Mouse (Mus musculus) stomach, embryonic 16.5 days (tissue): ENCODE measurements around the gene Zranb3. TPM values are rescaled to one million over a fixed set of nuclear protein-coding genes. Genes with fewer than 3 reads are reported as not detected.
"Not testable (repeated sequence)": the region's sequence is repeated elsewhere in the genome, so short reads cannot be mapped to it uniquely, and the experiment has no call there.

Source experiments
- ATAC-seq: fragments of 200-750 bp; cut with Nextera tagmentation; 2 replicates; pipeline ENCODE4 v1.8.0; 2017; ENCODE audit warnings: moderate number of reproducible peaks, moderate TSS enrichment; ENCODE audit not compliant: insufficient read depth, low FRiP score
- H3K27ac ChIP-seq: fragments of 300-500 bp; sonication (generic); 2 replicates; pipeline ENCODE4 v1.5.1; 2014; ENCODE audit warnings: low read length
- H3K27me3 ChIP-seq: fragments of 300-500 bp; sonication (generic); 2 replicates; pipeline ENCODE4 v1.6.1; 2014; ENCODE audit warnings: low read length, control low read depth, mixed read lengths; ENCODE audit not compliant: control insufficient read depth, insufficient read depth
- H3K36me3 ChIP-seq: fragments of 300-500 bp; sonication (generic); 2 replicates; pipeline ENCODE4 v1.6.1; 2014; ENCODE audit warnings: low read length; ENCODE audit not compliant: control insufficient read depth, insufficient read depth
- H3K4me1 ChIP-seq: fragments of 300-500 bp; sonication (generic); 2 replicates; pipeline ENCODE4 v1.6.1; 2014; ENCODE audit warnings: low read length, control low read depth, mixed read lengths; ENCODE audit not compliant: control insufficient read depth, insufficient read depth
- H3K4me2 ChIP-seq: fragments of 300-500 bp; sonication (generic); 2 replicates; pipeline ENCODE4 v1.6.1; 2014; ENCODE audit warnings: low read depth, low read length, mixed read lengths
- H3K4me3 ChIP-seq: fragments of 300-500 bp; sonication (generic); replicated peaks from 2 replicates; pipeline ENCODE4 v1.5.1; 2014; ENCODE audit warnings: mild to moderate bottlenecking, low read length
- H3K9ac ChIP-seq: fragments of 300-500 bp; sonication (generic); 2 replicates; pipeline ENCODE4 v1.6.1; 2014; ENCODE audit warnings: low read length
- H3K9me3 ChIP-seq: fragments of 300-500 bp; sonication (generic); replicated peaks from 2 replicates; pipeline ENCODE4 v1.6.1; 2016; ENCODE audit warnings: low read length, control low read depth; ENCODE audit not compliant: control insufficient read depth
- WGBS: fragments of 180-500 bp; shearing (Covaris S2); extraction: QIAGEN DNeasy Blood & Tissue Kit; methylation state at CpG from one replicate; pipeline ENCODE4 v1.1.7; 2014; 5-methylcytosine and 5-hydroxymethylcytosine counted together
- polyA plus RNA-seq: library from polyadenylated mRNA; unstranded; fragments of >200 nt; fragmentation: Nextera tagmentation; extraction: Ambion mirVana; gene quantifications from 2 replicates; pipeline ENCODE4 v1.2.1, GENCODE M21; 2015

Zranb3 gene
- polyA plus RNA-seq, result 6.4 and 7.4 TPM in 2 replicates

DNA sequence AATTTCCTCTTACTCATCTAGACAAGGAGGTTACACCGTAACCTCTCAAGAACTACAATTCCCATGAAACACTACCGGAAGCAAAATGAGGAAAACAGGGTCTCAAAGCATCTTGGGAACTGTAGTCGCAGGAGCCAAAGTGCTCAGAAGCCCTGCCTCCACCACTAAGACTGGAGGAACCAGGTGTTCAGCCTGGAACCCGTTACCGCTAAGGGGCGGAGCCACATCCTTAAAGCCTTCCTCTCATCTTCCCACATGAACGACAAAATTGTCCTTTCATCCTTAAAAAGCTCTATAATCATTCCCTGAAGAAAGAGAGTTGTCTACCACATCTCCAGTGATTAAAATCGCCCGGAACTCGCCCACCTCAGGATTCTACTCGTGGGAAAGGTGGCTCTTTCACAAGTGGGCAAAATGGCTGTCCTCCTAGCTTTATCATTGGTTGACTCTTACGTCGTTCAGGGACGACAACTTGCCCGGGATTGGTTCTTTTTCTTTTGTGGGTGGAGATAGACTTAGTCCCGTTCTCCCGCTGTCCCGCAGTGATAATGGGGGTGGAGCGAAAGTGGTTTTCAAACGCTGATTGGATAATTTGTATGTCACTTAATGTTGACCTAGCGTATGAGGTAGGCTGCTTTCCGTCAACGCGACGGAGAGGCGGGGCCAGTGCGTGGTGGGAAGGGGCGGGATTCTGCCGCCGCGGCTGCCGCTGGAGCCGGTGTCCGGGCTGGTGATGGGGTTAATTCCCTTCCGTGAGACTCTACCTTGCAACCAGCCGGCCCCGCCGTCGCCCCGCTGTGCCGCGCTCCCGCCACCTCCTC lies at the start of gene Zranb3, which contains the start of gene R3hdm1:
Gene Zranb3 (minus strand): TSS at position 407 of the 821 bp plus-strand sequence.
Gene R3hdm1 (plus strand): TSS at position 661 of the 821 bp plus-strand sequence.
- peak within 1 kb of the TSS; percentile 91 for H3K27ac ChIP-seq
- WGBS, result under 1% methylated on average over 43 of the region's 43 CpGs
- H3K4me1 ChIP-seq, result peaks cover 5% of the 10 kb centered on the region
- no peaks in the 10 kb centered on the region for H3K36me3 ChIP-seq
- H3K27me3 ChIP-seq, result no peaks in the 10 kb centered on the region
- peak; percentile 97 for ATAC-seq
- peak within 1 kb of the TSS; percentile 93 for H3K4me3 ChIP-seq
- no peaks in the 10 kb centered on the region for H3K9me3 ChIP-seq
- H3K9ac ChIP-seq, result peak within 1 kb of the TSS; percentile 89
- peak within 1 kb of the TSS; percentile 66 for H3K4me2 ChIP-seq

DNA sequence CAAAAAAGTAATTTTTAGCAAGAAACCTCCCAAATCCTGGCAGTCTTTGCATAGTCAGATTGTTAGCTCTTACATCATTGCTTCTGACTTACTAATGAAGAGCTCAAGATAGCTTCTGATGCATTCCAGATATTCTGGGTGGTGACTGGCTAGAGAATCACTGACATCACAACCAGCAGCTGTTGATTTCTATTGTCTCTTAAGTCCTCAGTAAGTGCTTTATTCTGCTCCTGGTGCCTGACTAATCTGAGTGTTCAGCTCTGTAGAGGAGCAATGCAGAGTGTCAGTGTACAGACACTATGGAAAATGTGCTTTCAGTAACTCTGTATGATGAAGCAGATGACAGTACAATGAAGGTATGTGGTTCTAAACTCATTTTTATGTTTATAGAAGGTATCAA lies 38.9 kb upstream of the Zranb3 start:
- no peak overlapping the region for H3K4me3 ChIP-seq
- no peak for ATAC-seq

DNA sequence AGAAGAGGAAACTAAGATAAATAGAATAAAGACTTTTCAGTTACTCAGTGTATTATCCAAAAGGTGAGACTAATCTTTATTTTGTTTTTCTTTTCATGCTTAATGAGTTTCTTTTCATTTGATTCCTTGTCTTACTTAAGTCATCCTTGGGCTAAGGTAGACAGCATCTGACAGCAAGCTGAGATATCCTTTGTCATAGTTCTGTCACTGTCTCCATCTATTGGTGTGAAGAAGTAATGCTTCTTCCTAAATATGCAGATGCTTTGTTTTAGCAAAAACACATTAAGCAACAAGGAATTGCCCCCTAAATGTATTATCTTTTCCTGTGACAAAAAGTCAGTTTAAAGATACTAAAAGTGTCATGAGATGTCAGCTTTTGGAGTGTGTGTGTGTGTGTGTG lies 38.2 kb upstream of the Zranb3 start:
- Histone ChIP-seq H3K36me3 (no peaks in the 10 kb centered on the region), H3K4me1 (no peaks in the 10 kb centered on the region), H3K4me2 (no peak overlapping the region), H3K4me3 (no peak overlapping the region), H3K9me3 (no peaks in the 10 kb centered on the region), H3K27ac (no peak overlapping the region), H3K27me3 (no peaks in the 10 kb centered on the region), H3K9ac (no peak overlapping the region)
- ATAC-seq, result no peak

More for the DNA sequence above, 38.9 kb upstream of the Zranb3 start:
- Histone ChIP-seq H3K4me1 (no peaks in the 10 kb centered on the region), H3K27me3 (no peaks in the 10 kb centered on the region), H3K4me2 (no peak overlapping the region), H3K9ac (no peak overlapping the region), H3K9me3 (no peaks in the 10 kb centered on the region), H3K36me3 (no peaks in the 10 kb centered on the region), H3K27ac (no peak overlapping the region)

DNA sequence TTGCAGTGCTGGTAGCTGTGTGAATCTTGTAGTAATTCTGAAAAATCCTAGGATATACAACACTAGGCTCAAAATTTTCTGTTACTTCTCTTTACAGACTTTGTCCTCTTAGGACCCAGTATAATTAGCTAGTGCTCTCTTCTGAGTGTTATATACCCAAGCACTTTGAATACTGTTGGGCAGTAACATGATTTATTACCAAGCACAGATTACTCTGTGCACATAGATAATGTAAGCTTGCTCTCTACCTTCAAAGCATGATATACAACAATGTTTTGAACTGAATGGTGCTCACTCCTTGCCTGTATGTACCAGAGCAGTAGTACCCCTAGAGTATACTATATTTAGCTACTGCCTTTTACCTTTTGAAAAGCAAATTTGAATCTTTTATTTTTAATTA lies 33.4 kb upstream of the Zranb3 start:
- H3K9ac ChIP-seq, ATAC-seq, H3K9me3 ChIP-seq, H3K27me3 ChIP-seq, H3K36me3 ChIP-seq, H3K27ac ChIP-seq, H3K4me3 ChIP-seq, H3K4me1 ChIP-seq, H3K4me2 ChIP-seq: not testable (repeated sequence)

- H3K9ac ChIP-seq, result no peak overlapping the region
- H3K4me3 ChIP-seq, result no peak overlapping the region
- H3K27ac ChIP-seq, result no peak overlapping the region
- WGBS, result 87% methylated on average over 4 of the region's 4 CpGs
- no peak overlapping the region for H3K4me2 ChIP-seq
- no peaks in the 10 kb centered on the region; the same call in 1 of the 2 replicates for H3K9me3 ChIP-seq
- H3K27me3 ChIP-seq, result no peaks in the 10 kb centered on the region
- no peak for ATAC-seq
- H3K4me1 ChIP-seq, result no peaks in the 10 kb centered on the region
- no peaks in the 10 kb centered on the region for H3K36me3 ChIP-seq
Observed at GRCm38 (mm10) chr1:128120913-128121627, 18.2 kb upstream of the Zranb3 start.

- Histone ChIP-seq H3K4me1 (peaks cover 5% of the 10 kb centered on the region), H3K27ac (peak overlapping the region; percentile 91), H3K4me2 (peak overlapping the region; percentile 66), H3K4me3 (peak overlapping the region; percentile 93), H3K36me3 (no peaks in the 10 kb centered on the region), H3K9me3 (no peaks in the 10 kb centered on the region), H3K27me3 (no peaks in the 10 kb centered on the region), H3K9ac (peak overlapping the region; percentile 89)
- peak; percentile 38 for ATAC-seq
- WGBS, result 0% methylated on average over 47 of the region's 47 CpGs
Observed at GRCm38 (mm10) chr1:128103520-128104088, 757 bp upstream of the Zranb3 start.

GRCm38 (mm10) chr1:128102251-128102640 lies 601 bp downstream of the Zranb3 start:
- Histone ChIP-seq H3K4me2 (peak overlapping the region; percentile 60), H3K4me3 (peak overlapping the region; percentile 93), H3K9me3 (no peaks in the 10 kb centered on the region), H3K27me3 (no peaks in the 10 kb centered on the region), H3K36me3 (no peaks in the 10 kb centered on the region), H3K4me1 (peaks cover 5% of the 10 kb centered on the region), H3K9ac (peak overlapping the region; percentile 67), H3K27ac (peak overlapping the region; percentile 90)
- under 1% methylated on average over 15 of the region's 15 CpGs for WGBS
- peak; percentile 14; the same call in 1 of the 2 replicates for ATAC-seq

DNA sequence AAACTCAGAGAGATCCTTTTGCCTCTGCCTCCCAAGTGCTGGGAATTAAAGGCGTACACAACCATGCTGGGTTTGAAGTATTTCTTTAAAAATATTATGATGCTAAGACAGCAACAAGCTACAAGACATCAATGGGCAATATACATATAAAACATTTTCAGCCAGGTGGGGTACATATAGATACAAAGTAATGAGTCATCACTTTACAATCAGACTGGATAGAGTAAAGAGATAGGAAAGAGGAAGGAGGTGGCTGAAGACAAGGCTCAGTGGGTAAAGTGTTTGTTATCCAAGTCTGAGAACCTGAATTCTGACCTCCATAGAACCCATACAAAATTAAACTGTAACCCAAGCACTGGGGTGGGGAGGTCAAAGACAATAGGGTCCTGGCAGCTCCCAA lies 4.5 kb downstream of the Zranb3 start:
- ATAC-seq, result no peak
- 96% methylated on average over 1 of the region's 1 CpGs for WGBS
- no peak overlapping the region for H3K4me3 ChIP-seq

GRCm38 (mm10) chr1:128094686-128095085 lies 8.2 kb downstream of the Zranb3 start:
- H3K27ac ChIP-seq, result no peak overlapping the region
- H3K9me3 ChIP-seq, result no peaks in the 10 kb centered on the region
- H3K4me3 ChIP-seq, result no peak overlapping the region
- 68% methylated on average over 2 of the region's 2 CpGs for WGBS
- H3K36me3 ChIP-seq, result no peaks in the 10 kb centered on the region
- H3K27me3 ChIP-seq, result no peaks in the 10 kb centered on the region
- no peak for ATAC-seq
- H3K4me1 ChIP-seq, result no peaks in the 10 kb centered on the region
- no peak overlapping the region for H3K4me2 ChIP-seq
- H3K9ac ChIP-seq, result no peak overlapping the region

More for the DNA sequence above, 4.5 kb downstream of the Zranb3 start:
- Histone ChIP-seq H3K9ac (no peak overlapping the region), H3K36me3 (no peaks in the 10 kb centered on the region), H3K27me3 (no peaks in the 10 kb centered on the region), H3K27ac (no peak overlapping the region), H3K4me1 (no peaks in the 10 kb centered on the region), H3K4me2 (no peak overlapping the region), H3K9me3 (no peaks in the 10 kb centered on the region)
